Mouse (Mus musculus) heart, postnatal 0 days (tissue): Measurements from ENCODE around the gene Trpc4. TPM values are rescaled to one million over a fixed set of nuclear protein-coding genes. Genes with fewer than 3 reads are reported as not detected.

Experiments used
- ATAC-seq: fragments of 200-750 bp; cut with Nextera tagmentation; 2 replicates; pipeline ENCODE4 v1.8.0; 2017; ENCODE audit warnings: low read depth, moderate number of reproducible peaks, moderate library complexity; ENCODE audit not compliant: insufficient read depth
- DNase-seq: peaks from one replicate; pipeline ENCODE4 v3.0.0-alpha.2; 2016; ENCODE audit warnings: low spot score
- H3K27ac ChIP-seq: fragments of 300-500 bp; sonication (generic); 2 replicates; pipeline ENCODE4 v1.5.1; 2014; ENCODE audit warnings: low read depth, mild to moderate bottlenecking
- H3K27me3 ChIP-seq: fragments of 300-500 bp; sonication (generic); 2 replicates; pipeline ENCODE4 v1.6.1; 2014; ENCODE audit warnings: low read length, mixed read lengths; ENCODE audit not compliant: control insufficient read depth, insufficient read depth
- H3K36me3 ChIP-seq: fragments of 300-500 bp; sonication (generic); replicated peaks from 2 replicates; pipeline ENCODE4 v1.6.1; 2014; ENCODE audit warnings: low read length, mixed read lengths; ENCODE audit not compliant: control insufficient read depth, insufficient read depth
- H3K4me1 ChIP-seq: fragments of 300-500 bp; sonication (generic); 2 replicates; pipeline ENCODE4 v1.6.1; 2014; ENCODE audit warnings: antibody characterized with exemption; ENCODE audit not compliant: control insufficient read depth, insufficient read depth
- H3K4me2 ChIP-seq: fragments of 300-500 bp; sonication (generic); 2 replicates; pipeline ENCODE4 v1.6.1; 2014; ENCODE audit warnings: low read depth, mild to moderate bottlenecking, low read length, moderate library complexity
- H3K4me3 ChIP-seq: fragments of 300-500 bp; sonication (generic); 2 replicates; pipeline ENCODE4 v1.5.1; 2014; ENCODE audit warnings: low read depth, low read length
- H3K9ac ChIP-seq: fragments of 300-500 bp; sonication (generic); replicated peaks from 2 replicates; pipeline ENCODE4 v1.6.1; 2014; ENCODE audit warnings: low read depth, low read length, mixed read lengths
- H3K9me3 ChIP-seq: fragments of 300-500 bp; sonication (generic); replicated peaks from 2 replicates; pipeline ENCODE4 v1.6.1; 2016; ENCODE audit warnings: low read length; ENCODE audit not compliant: control insufficient read depth
- CTCF ChIP-seq: IDR thresholded peaks from 2 replicates; pipeline ENCODE4 v1.5.1; 2016; ENCODE audit warnings: antibody characterized with exemption, control low read depth, low read depth
- EP300 ChIP-seq: IDR thresholded peaks from 2 replicates; pipeline ENCODE4 v1.6.1; 2016; ENCODE audit warnings: antibody characterized with exemption, low read depth
- WGBS: fragments of 180-500 bp; shearing (Covaris S2); extraction: QIAGEN DNeasy Blood & Tissue Kit; methylation state at CpG from one replicate; pipeline ENCODE4 v1.1.7; 2014; 5-methylcytosine and 5-hydroxymethylcytosine counted together
- polyA plus RNA-seq: library from polyadenylated mRNA; unstranded; fragments of >200 nt; fragmentation: Nextera tagmentation; extraction: Ambion mirVana; gene quantifications from 2 replicates; pipeline ENCODE4 v1.2.1, GENCODE M21; 2015
- total RNA-seq: library from RNA; depleted of rRNA; stranded (reverse); fragments of >200 nt; gene quantifications from 2 replicates; pipeline ENCODE4 v1.2.3, GENCODE M21; 2014; ENCODE audit warnings: low replicate concordance

Trpc4 gene
- total and polyA plus RNA-seq, 2 experiments from 2014 or later = 0.18 TPM; not detected in 1

- H3K9ac ChIP-seq = no peak overlapping the region
- H3K4me3 ChIP-seq = no peak overlapping the region
- H3K4me1 ChIP-seq = no peaks in the 10 kb centered on the region
- H3K36me3 ChIP-seq = no peaks in the 10 kb centered on the region
- H3K4me2 ChIP-seq = no peak overlapping the region
- TF ChIP-seq EP300 (no peak), CTCF (no peak)
- DNase-seq (no peak), ATAC-seq (no peak)
- 40% methylated on average over 3 of the region's 3 CpGs for WGBS
- H3K9me3 ChIP-seq = no peaks in the 10 kb centered on the region; the same call in 1 of the 2 replicates
- no peak overlapping the region for H3K27ac ChIP-seq
- no peaks in the 10 kb centered on the region for H3K27me3 ChIP-seq
Measured at GRCm38 (mm10) chr3:54210112-54210511, 54.3 kb downstream of the Trpc4 start.

GRCm38 (mm10) chr3:54211441-54211840, 55.6 kb downstream of the Trpc4 start:
- WGBS = 65% methylated on average over 1 of the region's 1 CpGs
- H3K4me2 ChIP-seq = no peak overlapping the region
- no peak for ATAC-seq

GRCm38 (mm10) chr3:54222549-54222948, 66.7 kb downstream of the Trpc4 start:
- Histone ChIP-seq H3K9me3 (no peaks in the 10 kb centered on the region), H3K9ac (no peak overlapping the region), H3K4me1 (no peaks in the 10 kb centered on the region), H3K36me3 (no peaks in the 10 kb centered on the region), H3K27me3 (no peaks in the 10 kb centered on the region), H3K4me2 (no peak overlapping the region), H3K4me3 (no peak overlapping the region), H3K27ac (no peak overlapping the region)
- WGBS = 61% methylated on average over 8 of the region's 8 CpGs
- ATAC-seq (no peak), DNase-seq (no peak)
- TF ChIP-seq EP300 = no peak

More at GRCm38 (mm10) chr3:54211441-54211840, 55.6 kb downstream of the Trpc4 start:
- Histone ChIP-seq H3K27me3 (no peaks in the 10 kb centered on the region), H3K4me1 (no peaks in the 10 kb centered on the region), H3K36me3 (no peaks in the 10 kb centered on the region), H3K27ac (no peak overlapping the region), H3K9me3 (no peaks in the 10 kb centered on the region), H3K9ac (no peak overlapping the region), H3K4me3 (no peak overlapping the region)
- no peak for DNase-seq
- TF ChIP-seq CTCF (no peak), EP300 (no peak)

GRCm38 (mm10) chr3:54228463-54228862, 72.6 kb downstream of the Trpc4 start:
- Histone ChIP-seq H3K9ac (no peak overlapping the region), H3K27ac (no peak overlapping the region), H3K9me3 (no peaks in the 10 kb centered on the region), H3K4me2 (no peak overlapping the region), H3K4me3 (no peak overlapping the region), H3K27me3 (no peaks in the 10 kb centered on the region), H3K36me3 (no peaks in the 10 kb centered on the region), H3K4me1 (no peaks in the 10 kb centered on the region)
- ATAC-seq (no peak), DNase-seq (no peak)
- WGBS = 62% methylated on average over 4 of the region's 4 CpGs
- TF ChIP-seq EP300 (no peak), CTCF (no peak)

DNA sequence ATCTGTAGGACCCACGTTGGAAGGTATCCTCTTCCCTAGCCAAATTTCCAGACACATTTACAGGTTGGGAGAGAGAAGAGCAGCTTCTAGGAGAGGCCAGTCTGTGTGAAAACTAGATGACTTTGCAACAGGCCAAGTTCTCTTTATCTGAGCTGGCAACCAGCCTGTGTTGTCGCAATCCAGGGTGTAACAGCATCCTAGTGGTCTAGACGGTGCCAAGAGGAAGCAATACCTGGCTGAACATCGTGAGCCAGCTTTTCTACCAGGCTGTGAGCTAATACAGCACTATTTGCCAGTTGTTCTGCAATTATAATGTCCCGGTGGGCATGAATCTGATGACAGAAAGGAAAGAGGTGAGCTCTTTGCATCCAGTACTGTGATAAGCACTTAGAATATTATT, 83.1 kb downstream of the Trpc4 start:
- no peaks in the 10 kb centered on the region for H3K9me3 ChIP-seq

DNA sequence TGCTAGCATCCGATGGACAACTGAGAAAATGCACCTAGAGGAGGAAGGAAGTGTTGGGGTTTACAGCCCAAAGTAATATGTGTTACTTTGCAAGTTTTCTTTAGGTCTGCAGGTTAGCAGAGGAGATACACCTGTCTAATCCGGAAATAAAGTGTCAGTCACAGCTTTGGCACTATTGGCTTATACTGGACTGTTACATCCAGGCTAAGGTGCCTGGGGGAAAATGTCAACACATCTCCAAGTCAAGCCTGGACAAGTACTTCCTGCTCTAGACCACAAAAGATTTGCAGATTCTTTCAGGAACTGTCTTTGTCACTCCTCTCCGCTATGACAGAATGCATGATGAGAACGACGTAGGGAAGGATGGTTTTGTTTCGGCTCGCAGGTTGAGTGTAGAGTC, 83.6 kb downstream of the Trpc4 start:
- TF ChIP-seq CTCF (no peak), EP300 (no peak)
- Histone ChIP-seq H3K27ac (no peak overlapping the region), H3K27me3 (no peaks in the 10 kb centered on the region), H3K4me2 (no peak overlapping the region), H3K9ac (no peak overlapping the region), H3K36me3 (no peaks in the 10 kb centered on the region), H3K4me3 (no peak overlapping the region), H3K9me3 (no peaks in the 10 kb centered on the region), H3K4me1 (no peaks in the 10 kb centered on the region; the same call in 1 of the 2 replicates)
- 85% methylated on average over 7 of the region's 7 CpGs for WGBS
- DNase-seq (no peak), ATAC-seq (no peak)

More for the DNA sequence above, 83.1 kb downstream of the Trpc4 start:
- Histone ChIP-seq H3K4me2 (no peak overlapping the region), H3K4me1 (no peaks in the 10 kb centered on the region; the same call in 1 of the 2 replicates), H3K36me3 (no peaks in the 10 kb centered on the region), H3K27ac (no peak overlapping the region), H3K9ac (no peak overlapping the region), H3K27me3 (no peaks in the 10 kb centered on the region), H3K4me3 (no peak overlapping the region)
- DNase-seq (no peak), ATAC-seq (no peak)
- WGBS = 46% methylated on average over 5 of the region's 5 CpGs
- no peak for TF ChIP-seq EP300
- no peak for TF ChIP-seq CTCF
